Mouse (Mus musculus) layer of hippocampus, postnatal 10 days (tissue): Measurements from ENCODE around the gene Mertk. TPM values are rescaled to one million over a fixed set of nuclear protein-coding genes. Genes with fewer than 3 reads are reported as not detected.
A peak's percentile ranks its signal among the peaks of the same experiment; 100 is the strongest.

Experiments used
- DNase-seq, 2 experiments: peaks; one replicate each; pipeline ENCODE4 v3.0.0; 2021; ENCODE audit warnings: low spot score in 2 of 2
- total RNA-seq, 2 experiments: library from RNA; stranded (reverse); gene quantifications; 2 replicates each; pipeline ENCODE4 v1.2.3; 2021

Mertk gene
- total RNA-seq, 2 experiments from 2014 or later = 16.1 to 21.9 TPM

DNA sequence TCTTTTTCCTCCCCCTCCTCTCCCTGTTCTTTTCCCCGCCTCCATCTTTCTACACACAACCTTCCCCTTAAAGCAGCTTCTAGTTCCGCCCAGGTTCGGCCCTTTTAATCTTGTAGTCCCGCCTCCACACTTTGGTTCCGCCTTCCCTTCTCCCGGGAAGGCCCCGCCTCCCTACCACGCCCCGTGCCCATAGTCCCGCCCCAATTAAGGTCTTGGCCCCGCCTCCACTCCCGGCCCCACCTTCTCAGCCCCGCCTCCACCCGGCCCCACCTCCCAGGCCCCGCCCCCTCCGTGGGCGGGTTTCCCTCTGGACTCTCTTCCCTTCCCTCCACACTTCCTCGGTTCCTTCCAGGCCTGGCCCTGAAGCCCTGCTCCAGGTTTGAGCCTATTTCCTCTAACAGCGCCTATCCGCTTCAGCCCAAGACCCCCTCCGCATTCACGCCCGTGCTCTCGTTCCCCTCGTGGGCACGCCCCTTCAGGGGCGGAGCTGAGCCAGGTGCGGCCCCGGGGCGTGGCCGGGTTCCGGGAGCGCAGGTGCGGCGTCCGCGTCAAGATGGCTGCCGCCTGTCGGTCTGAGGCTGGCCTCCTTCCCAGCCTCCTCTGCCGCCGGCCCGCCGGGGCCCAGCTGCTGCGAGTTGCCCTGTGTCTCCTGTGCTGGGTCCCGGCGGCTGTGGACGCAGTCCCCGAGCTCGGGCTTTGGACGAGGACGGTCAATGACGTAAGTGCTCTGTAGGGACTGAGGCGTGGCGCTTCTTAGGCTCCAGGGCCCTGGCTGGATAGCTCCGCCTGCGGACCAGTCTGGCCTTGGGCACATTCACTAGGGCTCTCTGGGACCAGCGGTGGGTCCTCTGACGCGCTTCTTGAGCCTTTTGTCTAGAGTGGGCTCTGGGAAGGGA is 119.3 kb downstream of the Mertk start, which contains the start of gene Tmem87b:
Gene Tmem87b (plus strand): TSS at position 333 of the 896 bp plus-strand sequence.
- DNase-seq = peak; percentile 98 to 99

DNA sequence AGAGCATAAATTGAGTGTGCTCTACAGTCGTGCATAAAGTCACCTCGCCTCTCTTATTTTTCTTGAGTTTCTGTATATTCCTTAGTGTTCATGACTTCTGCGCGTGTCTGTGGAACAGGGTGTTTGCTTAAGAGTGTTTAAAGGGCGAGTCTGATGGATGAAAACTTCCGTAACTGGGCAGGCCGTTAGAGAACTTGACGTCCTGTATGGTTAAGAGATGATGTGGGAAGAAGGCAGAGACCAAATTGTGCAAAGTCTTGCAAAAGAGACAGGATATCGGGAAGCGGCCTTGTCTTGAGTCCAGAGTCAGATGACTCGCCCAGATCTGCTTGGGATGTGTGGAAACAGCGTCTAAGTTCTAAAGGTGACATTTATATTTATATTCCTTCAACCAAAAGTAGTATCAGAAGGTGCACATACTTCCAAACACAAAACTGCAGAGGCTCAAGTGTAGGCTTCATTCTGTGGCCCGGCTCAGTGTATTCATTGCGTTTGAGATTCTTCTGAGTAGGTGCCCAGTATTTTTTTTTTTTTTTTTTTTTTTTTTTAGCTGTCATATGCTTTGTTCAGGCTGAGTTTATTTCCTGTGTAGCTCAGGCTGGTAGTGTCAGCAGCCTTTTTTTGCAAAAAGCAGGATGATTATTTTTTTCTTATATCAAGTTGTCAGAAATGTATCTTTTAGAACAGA is 120.3 kb downstream of the Mertk start:
- no peak for DNase-seq

DNA sequence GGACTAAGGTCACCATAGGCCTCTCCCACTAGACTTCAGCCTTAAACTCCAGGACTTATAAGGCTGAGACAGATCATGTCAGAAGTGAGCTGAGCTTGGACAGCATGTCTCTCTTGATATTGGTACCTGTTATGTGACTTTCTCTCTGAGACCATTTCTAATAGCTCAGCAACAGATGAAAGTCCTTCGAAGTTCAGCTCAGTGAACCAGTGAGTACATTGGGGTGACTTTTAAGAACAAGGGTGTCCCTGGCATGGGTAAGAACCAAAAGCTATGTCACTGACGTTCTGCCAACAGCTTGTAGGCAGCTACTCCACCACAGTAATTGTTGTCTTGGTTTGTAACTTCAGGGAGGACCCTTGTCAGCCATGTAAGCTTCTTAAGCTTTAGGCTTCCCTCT is 121.9 kb downstream of the Mertk start:
- DNase-seq = no peak

DNA sequence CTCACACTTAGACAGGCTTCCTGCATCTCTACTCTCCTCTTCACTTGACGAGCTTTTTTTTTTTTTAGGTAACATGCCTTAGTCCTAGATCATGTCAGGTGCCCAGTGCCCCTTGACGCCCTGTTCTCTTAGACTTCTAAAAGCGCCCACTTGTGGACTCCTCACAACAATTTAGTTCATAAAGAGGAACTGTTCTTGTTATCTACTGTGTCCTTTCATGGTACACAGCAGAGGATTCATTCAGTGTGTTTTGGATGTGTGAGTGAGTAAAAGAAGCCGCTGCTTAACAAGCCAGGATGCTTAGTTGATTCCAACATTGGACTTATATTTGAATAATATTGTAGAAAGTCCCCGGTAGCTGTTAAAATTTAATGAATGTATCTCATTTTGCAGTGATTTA is 125.1 kb downstream of the Mertk start:
- DNase-seq = no peak

DNA sequence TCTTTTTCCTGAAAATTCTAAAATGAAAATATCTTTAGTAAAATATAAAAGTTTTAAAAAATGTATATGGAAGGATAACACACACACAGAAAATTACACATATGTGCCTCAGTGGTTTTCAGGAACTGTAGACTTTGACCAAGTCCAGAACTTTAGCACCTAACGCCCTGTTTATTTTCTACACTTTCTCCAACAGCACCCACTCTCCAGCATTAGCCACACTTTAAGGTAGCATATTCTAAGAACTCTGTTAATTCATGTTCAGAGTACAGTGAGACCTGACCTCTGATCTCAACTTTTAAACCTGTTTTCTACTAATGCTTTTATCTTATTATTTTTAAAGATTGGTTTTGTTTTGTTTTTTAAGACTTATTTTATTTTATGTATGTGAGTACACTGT is 129.0 kb downstream of the Mertk start:
- no peak for DNase-seq

DNA sequence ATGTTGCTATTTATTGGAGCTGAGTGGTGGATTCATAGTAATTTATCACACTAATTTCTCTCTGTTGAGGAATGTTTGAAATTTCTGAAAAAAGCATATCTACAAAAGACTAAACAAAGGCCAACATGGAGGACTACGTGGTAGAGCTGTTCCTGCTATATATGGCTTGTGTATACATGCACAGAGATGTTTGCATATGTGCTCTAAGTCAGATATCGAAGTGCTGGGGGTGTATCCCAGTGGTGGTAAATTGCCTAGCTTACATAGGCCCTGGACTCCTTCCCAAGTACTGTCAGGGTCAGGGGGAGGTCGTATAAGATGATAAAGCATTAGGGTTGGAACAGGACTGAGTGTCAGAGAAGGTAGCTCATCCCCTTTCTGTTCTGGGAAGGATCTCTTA is 133.9 kb downstream of the Mertk start:
- no peak for DNase-seq

DNA sequence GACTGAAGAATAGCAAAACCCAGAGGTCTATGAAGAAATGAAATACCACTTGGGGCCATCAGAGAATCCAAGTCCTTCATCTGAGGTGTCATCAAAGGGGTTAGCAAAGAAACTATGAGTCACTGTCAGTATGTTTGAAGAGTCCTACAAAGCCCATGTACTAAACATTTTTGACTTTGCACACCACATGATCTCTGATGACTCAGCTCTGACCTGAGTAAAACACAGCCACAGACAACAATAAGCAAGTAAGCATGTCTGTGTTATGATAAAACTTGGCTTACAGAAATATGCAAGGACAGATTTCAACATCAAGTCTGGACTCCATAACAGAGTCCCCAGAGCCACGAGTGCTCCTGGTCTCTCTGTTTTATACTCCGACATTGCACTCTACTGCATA is 134.3 kb downstream of the Mertk start:
- no peak for DNase-seq

DNA sequence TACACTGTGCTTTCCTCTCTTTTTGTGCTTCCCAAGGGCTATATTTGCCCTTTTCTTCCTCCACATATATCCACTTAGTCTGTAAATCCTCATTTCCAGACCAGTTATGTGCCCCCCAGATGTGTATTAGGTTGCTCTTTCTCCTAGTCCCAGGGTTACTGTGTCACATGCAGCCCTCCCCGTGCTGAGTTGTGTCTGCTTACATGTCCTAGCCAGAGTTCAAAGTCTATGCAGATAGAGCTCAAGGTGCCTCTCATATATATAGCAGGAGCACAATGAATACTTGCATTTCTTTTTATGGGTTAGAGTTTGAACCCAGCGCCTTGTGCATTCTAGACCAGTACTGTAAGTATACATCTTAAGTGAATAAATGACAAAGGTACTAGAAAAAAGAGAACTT is 134.7 kb downstream of the Mertk start:
- no peak for DNase-seq

DNA sequence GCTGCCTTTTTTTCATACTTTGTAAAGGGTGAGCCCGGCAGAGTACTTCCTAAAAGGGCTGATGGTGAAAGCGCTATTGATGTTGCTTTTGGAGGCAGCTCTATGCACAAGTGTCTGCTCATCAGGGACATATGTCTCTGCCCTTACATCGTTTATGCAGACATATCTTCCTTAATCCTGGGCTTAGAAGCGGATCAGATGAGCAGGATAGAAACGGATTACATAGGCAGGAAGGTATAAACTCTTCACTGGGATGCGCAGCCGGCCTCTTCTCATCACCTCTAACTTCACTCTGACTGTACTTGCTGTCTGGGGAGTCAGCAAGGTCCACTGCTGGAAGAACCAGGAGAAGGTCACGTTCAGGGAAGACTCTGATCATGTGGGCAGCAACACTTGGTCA is 138.8 kb downstream of the Mertk start:
- DNase-seq = no peak

DNA sequence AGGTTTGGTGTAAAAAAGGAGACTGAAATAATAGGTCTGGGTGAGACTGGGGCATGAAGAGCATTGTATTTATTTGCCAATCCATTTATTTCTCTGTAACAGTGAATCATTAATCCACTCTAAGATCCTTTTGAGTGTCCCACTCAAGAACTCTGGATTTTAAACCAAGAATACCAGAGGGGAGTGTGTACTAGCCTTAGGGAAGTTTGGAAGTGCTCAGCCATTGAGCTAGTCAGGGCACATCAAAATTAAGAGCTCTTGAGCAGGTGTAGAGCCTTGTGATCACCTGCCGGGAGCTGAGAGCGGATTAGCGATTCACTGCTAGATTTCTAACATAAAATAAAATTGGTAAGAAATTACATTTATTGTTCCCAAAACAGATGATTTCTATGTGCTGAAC is 139.9 kb downstream of the Mertk start:
- no peak for DNase-seq

DNA sequence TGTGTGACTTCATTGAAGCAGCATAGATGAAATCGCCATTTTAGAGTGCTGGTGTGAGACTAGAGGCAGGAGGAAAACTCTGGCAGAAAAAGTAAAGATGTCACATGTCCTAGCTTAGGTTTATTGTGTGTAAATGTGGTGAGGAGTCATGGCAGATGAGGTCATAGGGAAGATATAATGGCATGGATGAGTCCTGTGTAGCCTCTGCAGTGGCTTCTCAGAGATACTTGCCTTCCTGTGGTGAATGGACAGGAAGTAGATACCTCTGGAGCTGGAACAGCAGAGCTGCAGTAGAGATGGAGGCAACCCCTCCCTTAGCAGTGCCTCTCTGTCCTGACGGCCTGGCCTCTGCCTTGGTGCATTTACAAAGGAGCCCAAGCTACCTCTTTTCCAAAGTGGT is 140.7 kb downstream of the Mertk start:
- DNase-seq = no peak

DNA sequence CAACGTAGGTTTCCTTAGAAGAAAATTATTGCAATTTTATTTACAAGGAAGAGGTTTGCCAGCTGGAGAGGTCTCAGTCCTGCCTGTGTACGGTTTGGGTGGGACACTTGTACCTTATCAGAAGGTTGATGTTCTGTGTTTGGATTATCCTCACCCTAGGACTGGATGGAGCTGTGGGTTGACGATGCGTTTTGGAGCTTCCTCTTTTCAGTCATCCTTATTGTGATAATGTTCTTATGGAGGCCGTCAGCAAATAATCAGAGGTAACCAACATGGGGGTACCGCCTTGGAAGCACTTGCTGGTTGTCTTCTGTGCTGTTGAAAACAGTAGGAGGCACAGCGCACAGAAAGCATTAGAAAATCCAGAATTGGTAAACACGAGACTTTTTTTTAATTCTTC is 143.7 kb downstream of the Mertk start:
- DNase-seq = no peak

DNA sequence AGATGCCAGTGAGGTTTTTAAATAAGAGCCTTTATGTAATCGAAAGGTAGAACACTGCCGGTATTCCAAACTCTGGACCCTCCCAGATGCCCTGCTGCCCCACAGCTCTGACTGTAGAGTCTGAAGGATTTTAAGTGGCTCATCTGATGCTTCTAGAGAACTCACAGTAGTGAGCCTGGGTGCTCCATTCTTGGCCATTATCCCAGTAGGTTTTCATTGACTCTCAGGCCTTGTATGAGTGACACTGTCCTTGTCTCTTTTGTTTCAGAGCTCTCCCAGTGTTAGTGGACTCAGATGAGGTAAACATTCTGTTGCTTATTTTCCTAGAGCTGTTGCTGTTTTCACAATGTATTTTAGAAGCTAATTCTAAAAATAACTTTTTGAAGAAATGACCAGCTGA is 151.3 kb downstream of the Mertk start:
- DNase-seq = no peak

Other genes with a start within 250 kb of the Mertk start
- gene Spdye4c, start 107.7 kb upstream of the Mertk start, total RNA-seq = not detected
- gene Anapc1, start 11.6 kb upstream of the Mertk start, total RNA-seq = 10 to 100 TPM; 73.0 to 81.2 TPM
- 10 to 100 TPM; 36.4 to 40.4 TPM for gene Tmem87b, start 119.2 kb downstream of the Mertk start, total RNA-seq
- 1 to 10 TPM; 2.3 TPM for gene Fbln7, start 164.0 kb downstream of the Mertk start, total RNA-seq
- 1 to 10 TPM; 6.7 to 7.2 TPM for gene Zc3h8, start 245.1 kb downstream of the Mertk start, total RNA-seq